Mouse (Mus musculus) forebrain, embryonic 14.5 days (tissue): Measurements from ENCODE around the gene Uchl5. TPM values are rescaled to one million over a fixed set of nuclear protein-coding genes. Genes with fewer than 3 reads are reported as not detected.

Source experiments
- ATAC-seq: fragments of 200-750 bp; cut with Nextera tagmentation; 2 replicates; pipeline ENCODE4 v1.8.0; 2017; ENCODE audit warnings: mild to moderate bottlenecking, moderate library complexity
- DNase-seq: peaks from one replicate; pipeline ENCODE4 v3.0.0-alpha.2; 2015; ENCODE audit warnings: low spot score
- H3K27ac ChIP-seq: fragments of 300-500 bp; sonication (generic); 2 replicates; pipeline ENCODE4 v1.5.1; 2014; ENCODE audit warnings: low read depth, mild to moderate bottlenecking, control low read depth, low read length, moderate library complexity
- H3K27me3 ChIP-seq: fragments of 300-500 bp; sonication (generic); replicated peaks from 2 replicates; pipeline ENCODE4 v1.6.1; 2014; ENCODE audit warnings: low read length, control low read depth, mixed read lengths; ENCODE audit not compliant: control insufficient read depth, insufficient read depth
- H3K36me3 ChIP-seq: fragments of 300-500 bp; sonication (generic); 2 replicates; pipeline ENCODE4 v1.6.1; 2014; ENCODE audit warnings: low read length, control low read depth; ENCODE audit not compliant: control insufficient read depth, insufficient read depth
- H3K4me1 ChIP-seq: fragments of 300-500 bp; sonication (generic); 2 replicates; pipeline ENCODE4 v1.6.1; 2014; ENCODE audit warnings: antibody characterized with exemption, low read length, control low read depth; ENCODE audit not compliant: control insufficient read depth, insufficient read depth
- H3K4me2 ChIP-seq: fragments of 300-500 bp; sonication (generic); 2 replicates; pipeline ENCODE4 v1.6.1; 2014; ENCODE audit warnings: mild to moderate bottlenecking, control low read depth, low read length
- H3K4me3 ChIP-seq: fragments of 300-500 bp; sonication (generic); 2 replicates; pipeline ENCODE4 v1.5.1; 2014; ENCODE audit warnings: low read depth, low read length, control low read depth
- H3K9ac ChIP-seq: fragments of 300-500 bp; sonication (generic); 2 replicates; pipeline ENCODE4 v1.6.1; 2014; ENCODE audit warnings: mild to moderate bottlenecking, low read length, control low read depth, moderate library complexity
- H3K9me3 ChIP-seq: fragments of 300-500 bp; sonication (generic); replicated peaks from 2 replicates; pipeline ENCODE4 v1.6.1; 2016; ENCODE audit warnings: low read length, control low read depth, mixed read lengths; ENCODE audit not compliant: control insufficient read depth
- WGBS: fragments of 180-500 bp; shearing (Covaris S2); extraction: QIAGEN DNeasy Blood & Tissue Kit; methylation state at CpG from one replicate; pipeline ENCODE4 v1.1.7; 2014; 5-methylcytosine and 5-hydroxymethylcytosine counted together
- polyA plus RNA-seq: library from polyadenylated mRNA; unstranded; fragments of >200 nt; fragmentation: Nextera tagmentation; extraction: Ambion mirVana; gene quantifications from 2 replicates; pipeline ENCODE4 v1.2.1, GENCODE M21; 2014

Gene Uchl5
- 57.0 and 63.7 TPM in 2 replicates for polyA plus RNA-seq

GRCm38 (mm10) chr1:143776446-143777411, at the start of gene Uchl5, which contains the start of gene Trove2:
Gene Uchl5, plus strand, starts transcription at chr1:143777272.
Gene Trove2, minus strand, starts transcription at chr1:143777068.
- Histone ChIP-seq H3K4me1 (peaks cover 21% of the 10 kb centered on the region), H3K27ac (peak within 1 kb of the TSS; percentile 63), H3K4me2 (peak within 1 kb of the TSS; percentile 89), H3K9me3 (no peaks in the 10 kb centered on the region), H3K4me3 (peak within 1 kb of the TSS; percentile 74), H3K27me3 (no peaks in the 10 kb centered on the region), H3K36me3 (0 out of 2 replicates have a peak, but pooled peaks cover 3% of the 10 kb centered on the region), H3K9ac (peak within 1 kb of the TSS; percentile 88)
- ATAC-seq: peak; percentile 96
- peak; percentile 98 for DNase-seq
- under 1% methylated on average over 79 of the region's 84 CpGs for WGBS

GRCm38 (mm10) chr1:143727701-143728445, 49.2 kb upstream of the Uchl5 start:
- no peak overlapping the region for H3K27ac ChIP-seq
- H3K27me3 ChIP-seq: no peaks in the 10 kb centered on the region
- ATAC-seq (no peak), DNase-seq (no peak)
- no peaks in the 10 kb centered on the region for H3K4me1 ChIP-seq
- WGBS: 88% methylated on average over 9 of the region's 9 CpGs
- H3K4me2 ChIP-seq: no peak overlapping the region
- H3K9ac ChIP-seq: no peak overlapping the region
- H3K36me3 ChIP-seq: no peaks in the 10 kb centered on the region
- H3K4me3 ChIP-seq: no peak overlapping the region
- no peaks in the 10 kb centered on the region for H3K9me3 ChIP-seq

GRCm38 (mm10) chr1:143730899-143731298, 46.2 kb upstream of the Uchl5 start:
- WGBS: 82% methylated on average over 2 of the region's 2 CpGs
- peak; percentile 25 for DNase-seq
- no peaks in the 10 kb centered on the region for H3K4me1 ChIP-seq
- H3K4me2 ChIP-seq: no peak overlapping the region
- no peak overlapping the region for H3K9ac ChIP-seq
- no peaks in the 10 kb centered on the region for H3K27me3 ChIP-seq
- no peak overlapping the region for H3K4me3 ChIP-seq
- ATAC-seq: no peak
- H3K27ac ChIP-seq: no peak overlapping the region
- no peaks in the 10 kb centered on the region for H3K9me3 ChIP-seq
- H3K36me3 ChIP-seq: no peaks in the 10 kb centered on the region

- Histone ChIP-seq H3K27me3 (no peaks in the 10 kb centered on the region), H3K9ac (no peak overlapping the region), H3K36me3 (no peaks in the 10 kb centered on the region), H3K9me3 (no peaks in the 10 kb centered on the region), H3K27ac (no peak overlapping the region), H3K4me2 (no peak overlapping the region), H3K4me1 (no peaks in the 10 kb centered on the region), H3K4me3 (no peak overlapping the region)
- DNase-seq: no peak
- no peak for ATAC-seq
- 40% methylated on average over 4 of the region's 4 CpGs for WGBS
Measured at GRCm38 (mm10) chr1:143731691-143732090, 45.4 kb upstream of the Uchl5 start.

GRCm38 (mm10) chr1:143733914-143734410, 43.1 kb upstream of the Uchl5 start:
- Histone ChIP-seq H3K9me3 (no peaks in the 10 kb centered on the region), H3K4me3 (no peak overlapping the region), H3K4me2 (no peak overlapping the region), H3K36me3 (no peaks in the 10 kb centered on the region), H3K9ac (no peak overlapping the region), H3K27ac (no peak overlapping the region), H3K4me1 (no peaks in the 10 kb centered on the region), H3K27me3 (no peaks in the 10 kb centered on the region)
- ATAC-seq: no peak
- 74% methylated on average over 5 of the region's 5 CpGs for WGBS
- no peak for DNase-seq

- ATAC-seq: peak; percentile 13; the same call in 1 of the 2 replicates
Measured at GRCm38 (mm10) chr1:143738811-143739210, 38.3 kb upstream of the Uchl5 start.

GRCm38 (mm10) chr1:143739361-143740350, 37.4 kb upstream of the Uchl5 start:
- Histone ChIP-seq H3K27ac (peak overlapping the region; percentile 91), H3K4me2 (peak overlapping the region; percentile 80), H3K27me3 (no peaks in the 10 kb centered on the region), H3K9ac (peak overlapping the region; percentile 88), H3K4me3 (peak overlapping the region; percentile 72), H3K9me3 (no peaks in the 10 kb centered on the region), H3K36me3 (peaks cover 16% of the 10 kb centered on the region), H3K4me1 (peaks cover 7% of the 10 kb centered on the region)
- 2% methylated on average over 70 of the region's 71 CpGs for WGBS
- ATAC-seq (peak; percentile 89), DNase-seq (peak; percentile 93)

More at GRCm38 (mm10) chr1:143738811-143739210, 38.3 kb upstream of the Uchl5 start:
- no peaks in the 10 kb centered on the region for H3K9me3 ChIP-seq
- H3K4me1 ChIP-seq: peaks cover 7% of the 10 kb centered on the region
- 24% methylated on average over 10 of the region's 11 CpGs for WGBS
- peak overlapping the region; percentile 72 for H3K4me3 ChIP-seq
- H3K9ac ChIP-seq: peak overlapping the region; percentile 88
- H3K4me2 ChIP-seq: peak overlapping the region; percentile 80
- peak; percentile 31 for DNase-seq
- H3K27me3 ChIP-seq: no peaks in the 10 kb centered on the region
- H3K36me3 ChIP-seq: peaks cover 10% of the 10 kb centered on the region
- H3K27ac ChIP-seq: peak overlapping the region; percentile 91; the same call in 1 of the 2 replicates

GRCm38 (mm10) chr1:143740581-143740980, 36.5 kb upstream of the Uchl5 start:
- WGBS: 73% methylated on average over 9 of the region's 10 CpGs
- no peak for ATAC-seq

More at GRCm38 (mm10) chr1:143740581-143740980, 36.5 kb upstream of the Uchl5 start:
- Histone ChIP-seq H3K4me3 (no peak overlapping the region), H3K27me3 (no peaks in the 10 kb centered on the region), H3K36me3 (peaks cover 26% of the 10 kb centered on the region), H3K9ac (no peak overlapping the region), H3K4me2 (peak overlapping the region; percentile 80), H3K4me1 (peaks cover 7% of the 10 kb centered on the region), H3K9me3 (no peaks in the 10 kb centered on the region), H3K27ac (no peak overlapping the region)
- DNase-seq: peak; percentile 16
